Mouse (Mus musculus) midbrain, embryonic 10.5 days (tissue): ENCODE measurements around the gene Capn11. TPM values are rescaled to one million over a fixed set of nuclear protein-coding genes. Genes with fewer than 3 reads are reported as not detected.

Experiments used
- DNase-seq: peaks from one replicate; pipeline ENCODE4 v3.0.0-alpha.2; 2017; ENCODE audit warnings: low spot score
- H3K27ac ChIP-seq: fragments of 300-500 bp; sonication (generic); replicated peaks from 2 replicates; pipeline ENCODE4 v1.5.1; 2016; ENCODE audit warnings: mild to moderate bottlenecking
- H3K27me3 ChIP-seq: fragments of 300-500 bp; sonication (generic); 2 replicates; pipeline ENCODE4 v1.6.1; 2016; ENCODE audit warnings: low read depth, mild to moderate bottlenecking; ENCODE audit not compliant: poor library complexity, severe bottlenecking
- H3K36me3 ChIP-seq: fragments of 300-500 bp; sonication (generic); 2 replicates; pipeline ENCODE4 v1.6.1; 2016; ENCODE audit warnings: mild to moderate bottlenecking, moderate library complexity
- H3K4me1 ChIP-seq: fragments of 300-500 bp; sonication (generic); 2 replicates; pipeline ENCODE4 v1.6.1; 2016
- H3K4me3 ChIP-seq: fragments of 300-500 bp; sonication (generic); 2 replicates; pipeline ENCODE4 v1.5.1; 2016; ENCODE audit warnings: mild to moderate bottlenecking, moderate library complexity
- H3K9me3 ChIP-seq: fragments of 300-500 bp; sonication (generic); replicated peaks from 2 replicates; pipeline ENCODE4 v1.6.1; 2016; ENCODE audit warnings: mild to moderate bottlenecking
- WGBS: fragments of 180-500 bp; shearing (Covaris S2); methylation state at CpG from one replicate; pipeline ENCODE4 v1.1.7; 2016; 5-methylcytosine and 5-hydroxymethylcytosine counted together
- polyA plus RNA-seq: library from polyadenylated mRNA; unstranded; fragments of >200 nt; fragmentation: Nextera tagmentation; extraction: Ambion mirVana; gene quantifications from 2 replicates; pipeline ENCODE4 v1.2.1, GENCODE M21; 2016

Gene Capn11
- polyA plus RNA-seq, 1 experiment from 2014 or later = 1.5 TPM

- DNase-seq = no peak
- H3K36me3 ChIP-seq = no peaks in the 10 kb centered on the region
- no peak overlapping the region for H3K4me3 ChIP-seq
- 77% methylated on average over 4 of the region's 4 CpGs for WGBS
- peaks cover 17% of the 10 kb centered on the region for H3K4me1 ChIP-seq
- H3K9me3 ChIP-seq = no peaks in the 10 kb centered on the region
- no peak overlapping the region for H3K27ac ChIP-seq
- H3K27me3 ChIP-seq = no peaks in the 10 kb centered on the region
Measured at GRCm38 (mm10) chr17:45616046-45616650, 43.0 kb downstream of the Capn11 start.

GRCm38 (mm10) chr17:45612921-45613320, 46.2 kb downstream of the Capn11 start:
- H3K27ac ChIP-seq = no peak overlapping the region
- H3K27me3 ChIP-seq = no peaks in the 10 kb centered on the region
- no peak overlapping the region for H3K4me3 ChIP-seq
- no peaks in the 10 kb centered on the region for H3K9me3 ChIP-seq
- H3K36me3 ChIP-seq = no peaks in the 10 kb centered on the region
- no peak for DNase-seq
- peaks cover 13% of the 10 kb centered on the region for H3K4me1 ChIP-seq
- WGBS = 89% methylated on average over 7 of the region's 7 CpGs

GRCm38 (mm10) chr17:45612008-45612407, 47.1 kb downstream of the Capn11 start:
- H3K27ac ChIP-seq = no peak overlapping the region
- H3K4me3 ChIP-seq = no peak overlapping the region
- no peaks in the 10 kb centered on the region for H3K27me3 ChIP-seq
- H3K36me3 ChIP-seq = no peaks in the 10 kb centered on the region
- H3K9me3 ChIP-seq = no peaks in the 10 kb centered on the region; the same call in 1 of the 2 replicates
- 87% methylated on average over 8 of the region's 8 CpGs for WGBS
- H3K4me1 ChIP-seq = peaks cover 13% of the 10 kb centered on the region
- no peak for DNase-seq

GRCm38 (mm10) chr17:45610144-45610866, 48.8 kb downstream of the Capn11 start:
- Histone ChIP-seq H3K27ac (peak overlapping the region; percentile 72), H3K4me3 (no peak overlapping the region), H3K27me3 (no peaks in the 10 kb centered on the region), H3K36me3 (no peaks in the 10 kb centered on the region), H3K9me3 (no peaks in the 10 kb centered on the region; the same call in 1 of the 2 replicates), H3K4me1 (peaks cover 13% of the 10 kb centered on the region)
- WGBS = 30% methylated on average over 5 of the region's 5 CpGs
- no peak for DNase-seq

DNA sequence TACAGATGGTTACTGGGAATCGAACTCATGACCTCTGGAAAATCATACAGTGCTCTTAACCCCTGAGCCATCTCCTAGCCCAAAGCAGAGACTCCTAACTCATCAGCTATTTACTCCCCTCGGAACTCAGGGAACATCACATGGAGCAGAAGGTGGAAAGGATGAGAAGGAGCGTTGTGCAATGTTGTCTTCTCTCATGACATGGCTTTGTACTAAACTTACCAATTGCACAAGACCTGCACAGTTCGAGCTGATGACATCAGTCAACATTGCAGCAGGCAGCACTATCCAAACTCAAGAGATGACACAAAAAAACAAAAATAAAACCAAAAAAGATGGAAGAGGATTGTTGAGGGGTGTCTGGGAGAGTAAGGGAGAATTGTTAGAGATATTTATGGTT, 50.7 kb downstream of the Capn11 start:
- Histone ChIP-seq H3K4me3 (no peak overlapping the region), H3K36me3 (no peaks in the 10 kb centered on the region), H3K9me3 (no peaks in the 10 kb centered on the region; the same call in 1 of the 2 replicates), H3K27ac (no peak overlapping the region), H3K4me1 (peaks cover 13% of the 10 kb centered on the region), H3K27me3 (no peaks in the 10 kb centered on the region)
- 91% methylated on average over 4 of the region's 4 CpGs for WGBS
- no peak for DNase-seq

- H3K36me3 ChIP-seq = no peaks in the 10 kb centered on the region
- WGBS = 89% methylated on average over 15 of the region's 15 CpGs
- H3K27ac ChIP-seq = no peak overlapping the region
- H3K9me3 ChIP-seq = no peaks in the 10 kb centered on the region; the same call in 1 of the 2 replicates
- no peak for DNase-seq
- no peak overlapping the region for H3K4me3 ChIP-seq
- peaks cover 7% of the 10 kb centered on the region for H3K27me3 ChIP-seq
- peaks cover 15% of the 10 kb centered on the region for H3K4me1 ChIP-seq
Measured at GRCm38 (mm10) chr17:45606992-45607879, 51.9 kb downstream of the Capn11 start.

DNA sequence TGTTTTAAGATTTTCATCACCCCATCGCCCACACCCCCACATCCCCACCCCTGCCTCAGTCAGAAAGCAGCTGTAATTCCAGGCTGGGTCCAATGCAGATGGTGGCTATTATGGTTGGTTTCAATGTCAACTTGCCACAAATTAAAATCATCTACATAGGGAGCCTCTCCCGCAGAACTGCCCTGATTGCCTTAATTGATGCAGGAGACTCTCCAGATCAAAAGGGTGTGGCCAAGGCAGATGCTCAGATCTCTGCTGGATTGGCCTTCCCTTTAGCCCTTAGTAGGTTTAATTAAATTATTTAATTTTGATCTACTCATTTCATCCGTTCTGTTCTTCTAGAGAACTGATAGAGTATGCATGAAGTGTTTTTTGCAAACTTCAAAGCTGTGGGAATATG, 56.1 kb downstream of the Capn11 start:
- 87% methylated on average over 3 of the region's 3 CpGs for WGBS
- Histone ChIP-seq H3K4me3 (no peak overlapping the region), H3K27me3 (peaks cover 50% of the 10 kb centered on the region), H3K36me3 (no peaks in the 10 kb centered on the region), H3K9me3 (no peaks in the 10 kb centered on the region; the same call in 1 of the 2 replicates), H3K4me1 (peaks cover 36% of the 10 kb centered on the region), H3K27ac (no peak overlapping the region)
- DNase-seq = no peak

GRCm38 (mm10) chr17:45601877-45602304, 57.2 kb downstream of the Capn11 start, which contains the start of gene Mymx:
Gene Mymx, minus strand, starts transcription at chr17:45602102.
- Histone ChIP-seq H3K36me3 (no peaks in the 10 kb centered on the region), H3K27me3 (peaks cover 61% of the 10 kb centered on the region), H3K4me3 (peak within 1 kb of the TSS; percentile 26), H3K9me3 (no peaks in the 10 kb centered on the region), H3K4me1 (peaks cover 46% of the 10 kb centered on the region), H3K27ac (peak within 1 kb of the TSS; percentile 65)
- DNase-seq = no peak
- WGBS = 39% methylated on average over 6 of the region's 6 CpGs

- Histone ChIP-seq H3K4me1 (peaks cover 52% of the 10 kb centered on the region), H3K27me3 (peaks cover 66% of the 10 kb centered on the region), H3K4me3 (peak overlapping the region; percentile 26), H3K36me3 (no peaks in the 10 kb centered on the region), H3K9me3 (no peaks in the 10 kb centered on the region), H3K27ac (peak overlapping the region; percentile 65)
- 12% methylated on average over 22 of the region's 22 CpGs for WGBS
- no peak for DNase-seq
Measured at GRCm38 (mm10) chr17:45601325-45601724, 57.8 kb downstream of the Capn11 start.

GRCm38 (mm10) chr17:45600267-45600666, 58.9 kb downstream of the Capn11 start:
- no peak for DNase-seq
- no peak overlapping the region for H3K27ac ChIP-seq
- no peak overlapping the region for H3K4me3 ChIP-seq
- H3K27me3 ChIP-seq = peaks cover 77% of the 10 kb centered on the region
- H3K9me3 ChIP-seq = no peaks in the 10 kb centered on the region
- 54% methylated on average over 8 of the region's 8 CpGs for WGBS
- peaks cover 62% of the 10 kb centered on the region for H3K4me1 ChIP-seq
- no peaks in the 10 kb centered on the region for H3K36me3 ChIP-seq

DNA sequence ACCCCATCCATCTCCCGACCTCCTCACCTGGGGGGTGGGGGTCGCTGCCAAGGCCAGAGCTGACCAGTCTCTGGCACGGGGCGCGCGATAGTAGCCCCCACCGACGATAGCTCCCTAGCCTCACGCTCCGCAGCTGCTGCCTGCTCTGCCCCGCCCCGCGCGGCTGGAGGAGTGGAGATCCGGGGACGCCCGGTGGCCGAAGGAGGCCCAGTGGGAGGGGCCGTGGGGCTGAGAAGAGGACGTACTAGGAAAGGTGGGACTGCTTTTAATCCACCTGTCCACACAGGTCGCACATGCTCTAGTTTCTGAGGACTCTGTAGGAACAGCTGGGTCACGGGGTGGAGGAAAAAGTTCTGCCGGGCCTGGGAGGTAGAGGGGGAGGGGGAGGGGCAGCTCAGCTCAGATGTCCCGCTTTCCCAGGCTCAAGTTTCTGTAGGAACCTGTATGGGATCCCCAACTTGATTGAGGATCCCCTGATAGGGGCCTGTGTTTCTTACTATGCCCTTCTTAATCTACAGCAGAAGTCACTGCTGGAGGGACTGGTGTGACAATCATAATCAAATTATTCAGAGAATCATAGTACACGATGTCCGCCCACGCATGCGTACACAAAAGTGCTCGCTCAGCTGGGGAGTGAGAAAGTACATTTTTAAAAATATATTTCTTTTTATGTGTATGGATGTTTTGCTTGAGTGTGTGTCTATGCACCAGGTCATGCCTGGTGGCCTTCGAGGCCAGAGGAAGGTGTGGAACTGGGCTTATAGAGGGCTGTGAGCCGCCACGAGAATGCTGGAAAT, 59.5 kb downstream of the Capn11 start, which contains the start of gene Slc29a1:
Slc29a1 (minus strand) TSS at position 161 of the 797 bp plus-strand sequence.
- peak within 1 kb of the TSS; percentile 81 for H3K27ac ChIP-seq
- H3K27me3 ChIP-seq = peaks cover 83% of the 10 kb centered on the region
- H3K36me3 ChIP-seq = no peaks in the 10 kb centered on the region
- 14% methylated on average over 32 of the region's 32 CpGs for whole genome bisulfite sequencing
- H3K4me3 ChIP-seq = peak within 1 kb of the TSS; percentile 56
- DNase-seq = no peak
- H3K9me3 ChIP-seq = no peaks in the 10 kb centered on the region
- H3K4me1 ChIP-seq = peaks cover 69% of the 10 kb centered on the region

- peaks cover 91% of the 10 kb centered on the region for H3K27me3 ChIP-seq
- WGBS = 64% methylated on average over 3 of the region's 3 CpGs
- peaks cover 76% of the 10 kb centered on the region for H3K4me1 ChIP-seq
- no peak for DNase-seq
- peak overlapping the region; percentile 81 for H3K27ac ChIP-seq
- H3K4me3 ChIP-seq = peak overlapping the region; percentile 56
- no peaks in the 10 kb centered on the region for H3K36me3 ChIP-seq
- H3K9me3 ChIP-seq = no peaks in the 10 kb centered on the region
Measured at GRCm38 (mm10) chr17:45598891-45599290, 60.2 kb downstream of the Capn11 start.
